Mouse (Mus musculus) liver, postnatal 0 days (tissue): ENCODE measurements around the gene Lrrtm3.

Source experiments
- CTCF ChIP-seq: sonication (generic); IDR thresholded peaks from 2 replicates; pipeline ENCODE4 v1.5.1; 2016; ENCODE audit warnings: antibody characterized with exemption, low read depth
- EP300 ChIP-seq: IDR thresholded peaks from 2 replicates; pipeline ENCODE4 v1.6.1; 2016; ENCODE audit warnings: antibody characterized with exemption, low read depth, mild to moderate bottlenecking

DNA sequence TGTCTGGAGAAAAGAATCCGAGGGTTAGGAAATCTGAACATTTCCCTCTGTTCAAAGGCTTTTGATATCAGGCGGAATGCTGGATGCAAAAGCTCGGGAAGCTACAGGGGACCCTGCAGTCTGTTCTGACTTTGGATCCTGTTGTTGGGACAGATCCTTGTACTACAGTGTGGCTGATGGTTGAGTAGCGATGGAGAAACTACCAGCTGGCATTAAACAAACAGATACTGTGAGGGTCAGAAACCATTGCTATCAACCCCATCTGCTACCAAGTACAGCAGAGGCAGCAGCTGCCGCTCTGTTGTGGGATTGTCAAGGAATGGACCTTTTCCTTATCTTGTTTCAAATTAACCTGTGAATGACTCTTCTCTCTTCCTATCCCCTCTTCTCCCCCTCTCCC is 156.1 kb downstream of the Lrrtm3 start:
- TF ChIP-seq CTCF (no peak), EP300 (no peak)
